8 mouse cellular contexts compared by ENCODE assay signal in genomic region chr10:112269939-112270781, GRCm38 (mm10). TPM values are rescaled to one million over a fixed set of nuclear protein-coding genes. Genes with fewer than 3 reads are reported as not detected.
A peak's percentile ranks its signal among the peaks of the same experiment; 100 is the strongest.
DNase-seq lines count a peak whose midpoint lies in the region; ATAC-seq and TF ChIP-seq lines count a peak whose summit lies in the region.

No protein-coding gene starts in this region.

- ATAC-seq in heart, embryonic 16.5 days (replicated peaks; ENCODE audit: extremely low read depth, insufficient read depth, low FRiP score) = peak; percentile 45
- ATAC-seq in megakaryocyte progenitor cell, adult 5-6 weeks (replicated peaks; ENCODE audit: poor library complexity) = peak; percentile 23; the same call in 1 of the 2 replicates
- ATAC-seq in stomach, embryonic 14.5 days (ENCODE audit: insufficient number of reproducible peaks, insufficient read depth, low FRiP score, low read depth) = peak; percentile 57

- peaks cover 25% of the 10 kb centered on the region for H3K27me3 ChIP-seq in heart, embryonic 16.5 days (ENCODE audit: control insufficient read depth, insufficient read depth, low read length)
- H3K27me3 ChIP-seq in stomach, embryonic 14.5 days (ENCODE audit: control insufficient read depth, insufficient read depth, low read length) = peaks cover 15% of the 10 kb centered on the region; the same call in 1 of the 2 replicates

- no peaks in the 10 kb centered on the region; the same call in 1 of the 2 replicates for H3K4me1 ChIP-seq in brown adipose tissue, adult 24 weeks (ENCODE audit: control insufficient read depth, insufficient read depth, insufficient read length, low read length)
- H3K4me1 ChIP-seq in heart, embryonic 16.5 days (ENCODE audit: control insufficient read depth, insufficient read depth, low read length) = 0 out of 2 replicates have a peak, but pooled peaks cover 5% of the 10 kb centered on the region
- H3K4me1 ChIP-seq in stomach, embryonic 14.5 days (ENCODE audit: control insufficient read depth, insufficient read depth, low read length) = peaks cover 15% of the 10 kb centered on the region; the same call in 1 of the 2 replicates

- no peaks in the 10 kb centered on the region for H3K9me3 ChIP-seq in heart, embryonic 16.5 days (replicated peaks; ENCODE audit: control insufficient read depth, low read length)
- H3K9me3 ChIP-seq in stomach, embryonic 14.5 days (ENCODE audit: control insufficient read depth, low read depth, low read length) = no peaks in the 10 kb centered on the region

- under 1% methylated on average over 43 of the region's 43 CpGs for WGBS in heart, embryonic 16.5 days
- under 1% methylated on average over 43 of the region's 43 CpGs for WGBS in stomach, embryonic 14.5 days

- H3K36me3 ChIP-seq in heart, embryonic 16.5 days (ENCODE audit: control insufficient read depth, insufficient read depth) = no peaks in the 10 kb centered on the region
- H3K36me3 ChIP-seq in stomach, embryonic 14.5 days (ENCODE audit: control insufficient read depth, insufficient read depth, low read length) = no peaks in the 10 kb centered on the region

- no peak for TF ChIP-seq CTCF in layer of hippocampus, adult 2 months (conservative IDR thresholded peaks at IDR 0.05)

- peak overlapping the region; percentile 96 for H3K4me2 ChIP-seq in heart, embryonic 16.5 days (ENCODE audit: low read depth, low read length)
- H3K4me2 ChIP-seq in stomach, embryonic 14.5 days (replicated peaks; ENCODE audit: low read depth, low read length) = peak overlapping the region; percentile 85

- DNase-seq in layer of hippocampus, adult 2 months (ENCODE audit: low spot score in 2 of 2) = peak in 1 of 2 experiments; percentile 27
- DNase-seq in layer of hippocampus, adult 9-11 months = no peak
- peak; percentile 18 to 64 for DNase-seq in kidney, postnatal 25 days
- DNase-seq in thymus, postnatal 0 days (ENCODE audit: low spot score) = no peak

- peak overlapping the region; percentile 72 for H3K4me3 ChIP-seq in layer of hippocampus, adult 2 months
- H3K4me3 ChIP-seq in brown adipose tissue, adult 24 weeks (ENCODE audit: insufficient read depth, low read depth, low read length) = peak overlapping the region; percentile 75
- H3K4me3 ChIP-seq in heart, embryonic 16.5 days (ENCODE audit: low read length) = peak overlapping the region; percentile 65
- H3K4me3 ChIP-seq in stomach, embryonic 14.5 days (ENCODE audit: low read depth, low read length) = peak overlapping the region; percentile 47

- peak overlapping the region; percentile 70 for H3K9ac ChIP-seq in heart, embryonic 16.5 days (ENCODE audit: low read length)
- peak overlapping the region; percentile 31 for H3K9ac ChIP-seq in stomach, embryonic 14.5 days (replicated peaks; ENCODE audit: low read depth, low read length)

- peak overlapping the region; percentile 86 for H3K27ac ChIP-seq in layer of hippocampus, adult 2 months
- H3K27ac ChIP-seq in brown adipose tissue, adult 24 weeks (replicated peaks; ENCODE audit: low read depth, low read length) = no peak overlapping the region
- H3K27ac ChIP-seq in heart, embryonic 16.5 days (ENCODE audit: low read length) = no peak overlapping the region
- H3K27ac ChIP-seq in stomach, embryonic 14.5 days (ENCODE audit: low read length) = no peak overlapping the region

RNA-seq across cellular contexts. Expression of gene Kcnc2, which starts 0.8 kb away (rescaled TPM):
- 10 to 100 TPM; 80.7 to 83.5 TPM for total RNA-seq in layer of hippocampus, adult 2 months (2021)
- polyA plus RNA-seq in brown adipose tissue, adult 24 weeks (2012; ENCODE audit: insufficient read depth, insufficient read length, missing spikeins) = 0.38 TPM in 1 of 2 replicates, not detected in the other
- polyA plus RNA-seq in heart, embryonic 16.5 days (2015; fragmentation: Nextera tagmentation; extraction: Ambion mirVana) = 1.4 and 2.1 TPM in 2 replicates
- not detected in 2 replicates for total RNA-seq in megakaryocyte progenitor cell, adult 5-6 weeks (2015)
- not detected in 2 replicates for total RNA-seq in megakaryocyte progenitor cell, adult 5-6 weeks (2017)
- polyA plus RNA-seq in stomach, embryonic 14.5 days (2014; fragmentation: Nextera tagmentation; extraction: Ambion mirVana) = 0.88 and 1.2 TPM in 2 replicates
- polyA plus RNA-seq in thymus, postnatal 0 days (2015; fragmentation: Nextera tagmentation; extraction: Ambion mirVana) = 0.08 TPM in 2 replicates

Comparison
In these comparisons a context has a peak if more than half of its experiments do, and no peak if none do; other contexts are left out.
1. DNase-seq: peak in kidney, postnatal 25 days (2 of 2); none in layer of hippocampus, adult 9-11 months (single experiment) and thymus, postnatal 0 days (single experiment).
2. Peak in every context shown above with its lines, with median percentiles within 50 percentile points of each other: H3K4me3 ChIP-seq and ATAC-seq.